Mouse (Mus musculus) testis, adult 2 months (tissue): ENCODE data around the gene Ergic1. TPM values are rescaled to one million over a fixed set of nuclear protein-coding genes. Genes with fewer than 3 reads are reported as not detected.

ENCODE experiments used
- H3K27ac ChIP-seq: fragments of 200-500 bp; 2 replicates; pipeline ENCODE4 v1.5.1; 2012; ENCODE audit warnings: low read depth, low read length; ENCODE audit not compliant: control insufficient read depth, insufficient read depth
- H3K27me3 ChIP-seq: fragments of 200-500 bp; 2 replicates; pipeline ENCODE4 v1.6.1; 2012; ENCODE audit warnings: mild to moderate bottlenecking, low read length, moderate library complexity; ENCODE audit not compliant: control insufficient read depth, insufficient read depth
- H3K36me3 ChIP-seq: fragments of 200-500 bp; 2 replicates; pipeline ENCODE4 v1.6.1; 2012; ENCODE audit warnings: mild to moderate bottlenecking, low read length; ENCODE audit not compliant: control insufficient read depth, insufficient read depth
- H3K4me1 ChIP-seq: fragments of 200-500 bp; 2 replicates; pipeline ENCODE4 v1.6.1; 2012; ENCODE audit warnings: low read length; ENCODE audit not compliant: control insufficient read depth, insufficient read depth
- H3K4me3 ChIP-seq: fragments of 200-500 bp; 2 replicates; pipeline ENCODE4 v1.5.1; 2012; ENCODE audit warnings: low read depth, mild to moderate bottlenecking, low read length, moderate library complexity, mixed read lengths; ENCODE audit not compliant: control insufficient read depth
- CTCF ChIP-seq: fragments of 200-500 bp; IDR thresholded peaks from 2 replicates; pipeline ENCODE4 v1.5.1; 2012; ENCODE audit warnings: low read depth, mild to moderate bottlenecking, inconsistent platforms, low read length, moderate library complexity; ENCODE audit not compliant: control insufficient read depth, insufficient read depth, insufficient replicate concordance
- POLR2A ChIP-seq: fragments of 200-500 bp; IDR thresholded peaks from 2 replicates; pipeline ENCODE4 v1.6.1; 2012; ENCODE audit warnings: low read depth, mild to moderate bottlenecking, inconsistent platforms, low read length, moderate library complexity; ENCODE audit not compliant: control insufficient read depth
- polyA plus RNA-seq: library from polyadenylated mRNA; depleted of rRNA; stranded (reverse); fragments of >200 nt; gene quantifications from 2 replicates; pipeline ENCODE4 v1.2.3, GENCODE M21; 2012

The Ergic1 gene
- polyA plus RNA-seq, 1 experiment, result 115 TPM

DNA sequence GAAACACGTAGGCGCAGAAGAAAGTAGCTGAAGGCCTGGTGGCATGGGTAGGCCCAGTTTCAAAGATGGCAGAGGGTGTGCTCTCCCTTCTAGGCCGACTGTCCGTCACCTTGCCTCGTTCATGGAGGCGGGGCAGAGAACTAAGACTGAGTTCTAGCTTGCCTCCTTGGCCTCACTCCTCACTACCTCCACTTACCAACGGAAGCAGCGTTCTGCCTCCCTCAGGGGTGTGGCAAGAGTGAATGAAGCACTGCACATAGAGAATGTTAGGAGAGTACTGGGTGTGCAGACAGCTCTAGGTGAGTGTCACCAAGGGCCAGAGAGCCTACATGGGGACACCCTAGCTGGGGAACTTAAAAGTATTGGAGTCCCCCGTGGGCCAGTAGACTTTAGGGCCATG, 21.8 kb downstream of the Ergic1 start:
- no peak for TF ChIP-seq CTCF
- no peak for TF ChIP-seq POLR2A
- Histone ChIP-seq H3K36me3 (no peaks in the 10 kb centered on the region), H3K4me1 (peaks cover 10% of the 10 kb centered on the region), H3K27ac (0 out of 2 replicates have a peak overlapping the region, but pooled peaks have one; percentile 1), H3K4me3 (no peak overlapping the region), H3K27me3 (no peaks in the 10 kb centered on the region)

GRCm38 (mm10) chr17:26583606-26584005, 22.3 kb downstream of the Ergic1 start:
- Histone ChIP-seq H3K27me3 (no peaks in the 10 kb centered on the region), H3K27ac (no peak overlapping the region), H3K36me3 (no peaks in the 10 kb centered on the region), H3K4me3 (no peak overlapping the region), H3K4me1 (peaks cover 10% of the 10 kb centered on the region)
- no peak for TF ChIP-seq POLR2A

GRCm38 (mm10) chr17:26584063-26584462, 22.8 kb downstream of the Ergic1 start:
- H3K4me3 ChIP-seq, result no peak overlapping the region
- H3K36me3 ChIP-seq, result no peaks in the 10 kb centered on the region
- H3K4me1 ChIP-seq, result peaks cover 10% of the 10 kb centered on the region
- H3K27me3 ChIP-seq, result no peaks in the 10 kb centered on the region
- TF ChIP-seq CTCF (no peak), POLR2A (no peak)
- H3K27ac ChIP-seq, result peak overlapping the region; percentile 58

DNA sequence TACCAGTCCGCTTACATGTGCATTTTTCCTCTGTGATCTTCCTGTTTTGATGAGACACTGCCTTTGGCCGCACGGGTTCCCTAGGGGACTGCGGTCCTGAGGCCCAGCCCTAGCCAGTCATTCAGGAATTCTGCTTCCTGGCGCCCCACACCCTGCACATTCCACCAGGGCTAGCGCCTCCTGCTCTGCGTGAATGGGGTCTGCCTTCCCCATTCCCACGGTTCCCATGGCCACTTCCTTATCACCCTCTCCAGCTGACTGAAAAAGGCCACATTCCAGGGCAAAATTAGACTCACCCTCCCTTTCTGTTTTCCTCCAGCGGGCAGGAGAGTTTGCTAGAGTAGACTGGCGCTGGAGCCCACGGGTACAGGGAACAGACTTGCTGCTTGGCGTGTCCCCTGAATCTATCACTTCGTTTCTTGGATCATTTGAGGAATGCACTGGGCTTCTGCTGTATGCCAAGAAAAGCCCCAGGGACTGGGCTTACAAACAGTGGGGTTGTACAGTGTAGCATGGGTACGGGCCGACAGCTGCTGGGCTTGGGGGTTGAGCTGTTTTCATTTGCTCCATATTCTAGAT, 23.4 kb downstream of the Ergic1 start:
- H3K36me3 ChIP-seq, result no peaks in the 10 kb centered on the region
- H3K4me3 ChIP-seq, result no peak overlapping the region
- no peaks in the 10 kb centered on the region for H3K27me3 ChIP-seq
- TF ChIP-seq CTCF, result no peak
- no peak for TF ChIP-seq POLR2A
- peak overlapping the region; percentile 58 for H3K27ac ChIP-seq
- H3K4me1 ChIP-seq, result peaks cover 10% of the 10 kb centered on the region

DNA sequence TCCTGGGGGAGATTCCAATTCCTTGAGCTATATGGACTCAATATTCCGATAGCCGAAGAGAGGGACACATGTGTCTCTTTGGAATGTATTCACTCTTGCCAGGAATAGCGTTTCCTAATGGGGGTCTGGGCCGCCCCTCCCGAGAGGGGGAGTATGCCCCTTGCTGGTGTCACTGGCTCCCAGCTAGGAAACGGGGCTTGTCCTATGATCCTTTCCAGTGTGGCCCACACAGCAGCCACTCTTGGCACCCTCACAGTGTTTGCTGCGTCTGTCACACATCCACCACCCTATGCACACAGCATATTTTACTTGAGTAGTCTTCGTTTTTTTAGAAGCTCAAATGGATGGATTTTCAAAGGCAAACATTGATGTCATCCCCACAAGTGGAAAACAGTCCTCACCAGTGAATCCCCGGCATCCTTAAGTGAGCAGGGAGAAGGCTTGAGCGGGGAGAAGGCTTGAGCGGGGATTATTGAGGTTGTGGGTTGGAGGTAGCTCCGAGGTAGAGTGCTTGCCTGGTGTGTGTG, 26.7 kb downstream of the Ergic1 start:
- no peak overlapping the region for H3K4me3 ChIP-seq
- no peak for TF ChIP-seq CTCF
- no peak for TF ChIP-seq POLR2A
- H3K36me3 ChIP-seq, result no peaks in the 10 kb centered on the region
- H3K27ac ChIP-seq, result no peak overlapping the region
- H3K27me3 ChIP-seq, result no peaks in the 10 kb centered on the region
- peaks cover 6% of the 10 kb centered on the region for H3K4me1 ChIP-seq

- Histone ChIP-seq H3K4me3 (no peak overlapping the region), H3K4me1 (peaks cover 6% of the 10 kb centered on the region), H3K27me3 (no peaks in the 10 kb centered on the region), H3K36me3 (no peaks in the 10 kb centered on the region), H3K27ac (peak overlapping the region; percentile 55)
- TF ChIP-seq POLR2A (no peak), CTCF (no peak)
Measured at GRCm38 (mm10) chr17:26592510-26592909, 31.2 kb downstream of the Ergic1 start.

DNA sequence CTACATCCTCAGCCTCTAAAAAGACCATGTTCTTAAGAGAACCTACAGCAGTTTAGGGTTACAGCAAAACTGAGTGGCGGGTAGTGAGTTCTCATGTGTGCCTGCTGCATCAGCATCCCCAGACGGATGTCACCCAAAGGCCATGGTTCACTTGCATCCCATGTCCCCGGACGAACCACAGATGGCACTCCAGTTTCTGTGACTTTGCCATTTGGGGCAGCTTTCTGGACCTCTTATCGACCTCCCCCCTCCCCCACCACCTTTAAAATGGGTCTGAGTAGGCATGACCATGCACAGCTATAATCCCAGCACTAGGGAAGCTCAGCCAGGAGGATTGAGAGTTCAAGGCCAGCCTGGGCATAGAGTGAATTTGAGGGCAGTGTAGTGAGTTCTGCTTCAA, 31.9 kb downstream of the Ergic1 start:
- no peak overlapping the region for H3K4me3 ChIP-seq

More for the DNA sequence above, 31.9 kb downstream of the Ergic1 start:
- peaks cover 6% of the 10 kb centered on the region for H3K4me1 ChIP-seq
- no peaks in the 10 kb centered on the region for H3K36me3 ChIP-seq
- TF ChIP-seq CTCF, result no peak
- no peak for TF ChIP-seq POLR2A
- H3K27me3 ChIP-seq, result no peaks in the 10 kb centered on the region
- H3K27ac ChIP-seq, result peak overlapping the region; percentile 55
